ENCODE assay signal across 8 mouse cellular contexts in the genomic region with DNA sequence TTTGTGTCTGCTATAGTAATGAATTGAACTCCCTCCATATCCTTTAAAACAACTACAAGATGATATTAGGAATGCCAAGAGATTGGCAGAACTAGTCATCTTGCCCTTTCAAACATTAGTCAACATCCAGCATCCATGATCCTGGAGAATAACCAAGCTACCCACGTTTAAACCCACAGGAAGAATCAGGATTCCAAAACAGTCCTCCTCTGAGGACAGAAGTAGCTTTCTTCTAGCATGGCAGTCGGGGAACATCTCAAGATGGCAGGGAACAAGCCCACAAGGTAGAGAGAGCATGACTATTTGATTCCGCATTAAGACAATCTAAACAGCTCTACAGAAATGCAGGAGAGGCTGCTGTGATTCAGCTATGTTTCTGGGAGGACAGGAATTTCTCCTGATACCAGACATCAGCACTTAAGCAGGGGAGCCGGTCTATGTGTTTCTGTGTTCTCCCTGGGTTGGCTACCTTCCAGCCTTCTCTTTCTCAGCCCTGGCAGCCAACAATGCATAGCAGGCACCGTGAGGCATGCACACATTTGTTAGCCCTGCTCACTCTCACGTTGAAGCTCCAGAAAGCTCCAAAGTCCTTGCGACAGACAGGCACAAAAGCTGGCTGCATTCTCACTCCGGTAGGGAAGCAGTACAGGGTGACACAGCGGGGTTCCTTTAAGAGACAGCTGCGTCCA.
A peak's percentile ranks its signal among the peaks of the same experiment; 100 is the strongest.
DNase-seq lines count a peak whose midpoint lies in the region; ATAC-seq lines count a peak whose summit lies in the region.

No protein-coding gene starts in this region.

- DNase-seq in heart, adult 9 months (ENCODE audit: low spot score in 2 of 2), result no peak
- peak; percentile 22 for DNase-seq in brain, embryonic 18.5 days (ENCODE audit: low read depth, low spot score)
- peak; percentile 58 to 73 for DNase-seq in left cerebral cortex, postnatal 25 days (ENCODE audit: low spot score in 2 of 2)
- no peak for DNase-seq in MN1 (ENCODE audit: low spot score)
- no peak for DNase-seq in spleen, adult 12 weeks (ENCODE audit: low spot score)

- H3K27me3 ChIP-seq in heart, embryonic 11.5 days (ENCODE audit: control insufficient read depth, insufficient read depth, low read length), result no peaks in the 10 kb centered on the region
- H3K27me3 ChIP-seq in heart, embryonic 13.5 days (replicated peaks), result no peaks in the 10 kb centered on the region

- 0 out of 2 replicates have a peak overlapping the region, but pooled peaks have one; percentile 39 for H3K9ac ChIP-seq in heart, embryonic 11.5 days (ENCODE audit: low read depth, low read length)
- H3K9ac ChIP-seq in heart, embryonic 13.5 days, result no peak overlapping the region

- WGBS in heart, embryonic 11.5 days (ENCODE audit: insufficient replicate concordance), result 41% methylated on average over 10 of the region's 10 CpGs
- WGBS in heart, embryonic 13.5 days, result 23% methylated on average over 10 of the region's 10 CpGs

- peak overlapping the region; percentile 70 for H3K27ac ChIP-seq in heart, embryonic 11.5 days (ENCODE audit: low read depth, low read length)
- peak overlapping the region; percentile 90 for H3K27ac ChIP-seq in heart, embryonic 13.5 days (replicated peaks)

- H3K4me2 ChIP-seq in heart, embryonic 11.5 days, result peak overlapping the region; percentile 35
- peak overlapping the region; percentile 34 for H3K4me2 ChIP-seq in heart, embryonic 13.5 days

- H3K36me3 ChIP-seq in heart, embryonic 11.5 days (ENCODE audit: control insufficient read depth, insufficient read depth, low read length), result no peaks in the 10 kb centered on the region
- H3K36me3 ChIP-seq in heart, embryonic 13.5 days, result no peaks in the 10 kb centered on the region

- ATAC-seq in heart, embryonic 11.5 days (replicated peaks; ENCODE audit: insufficient number of reproducible peaks, low FRiP score, low TSS enrichment), result peak; percentile 57; the same call in 1 of the 2 replicates
- peak; percentile 54; the same call in 1 of the 2 replicates for ATAC-seq in heart, embryonic 13.5 days (ENCODE audit: extremely low read depth, insufficient number of reproducible peaks, low FRiP score, low TSS enrichment)
- no peak for ATAC-seq in granulocyte monocyte progenitor cell, adult 5-6 weeks (replicated peaks; ENCODE audit: poor library complexity, severe bottlenecking)

- H3K4me1 ChIP-seq in heart, embryonic 11.5 days (ENCODE audit: control insufficient read depth, insufficient read depth, low read length), result peaks cover 6% of the 10 kb centered on the region
- peaks cover 21% of the 10 kb centered on the region for H3K4me1 ChIP-seq in heart, embryonic 13.5 days

- H3K4me3 ChIP-seq in heart, embryonic 11.5 days (ENCODE audit: low read depth, low read length), result no peak overlapping the region
- H3K4me3 ChIP-seq in heart, embryonic 13.5 days, result no peak overlapping the region

- intact Hi-C loops in left cerebral cortex, postnatal 25 days (cut with DNase I), result no loop called here

- no peaks in the 10 kb centered on the region for H3K9me3 ChIP-seq in heart, embryonic 11.5 days (replicated peaks; ENCODE audit: control insufficient read depth, low read length)
- H3K9me3 ChIP-seq in heart, embryonic 13.5 days, result no peaks in the 10 kb centered on the region

Comparison
In these comparisons a context has a peak if more than half of its experiments do, and no peak if none do; other contexts are left out.
1. DNase-seq: peak in brain, embryonic 18.5 days (single experiment) and left cerebral cortex, postnatal 25 days (2 of 2); none in heart, adult 9 months (0 of 2), MN1 (single experiment) and spleen, adult 12 weeks (single experiment).